Mouse (Mus musculus) forebrain, postnatal 0 days (tissue): ENCODE measurements at regions not wholly inside any gene's neighbourhood (a gene's known extent, or its start where the extent isn't known, plus 50 kb on each side); places are given as distances from the start of the nearest gene placed in this dataset.

Experiments
- ATAC-seq: fragments of 200-750 bp; cut with Nextera tagmentation; 2 replicates; pipeline ENCODE4 v1.8.0; 2017; ENCODE audit warnings: mild to moderate bottlenecking, moderate library complexity
- DNase-seq: peaks from one replicate; pipeline ENCODE4 v3.0.0-alpha.2; 2015
- H3K27ac ChIP-seq: fragments of 300-500 bp; sonication (generic); 2 replicates; pipeline ENCODE4 v1.5.1; 2014; ENCODE audit warnings: low read depth, mild to moderate bottlenecking, antibody characterized with exemption, low read length, moderate library complexity, mixed read lengths
- H3K27me3 ChIP-seq: fragments of 300-500 bp; sonication (generic); 2 replicates; pipeline ENCODE4 v1.6.1; 2014; ENCODE audit warnings: mild to moderate bottlenecking, low read length, mixed read lengths; ENCODE audit not compliant: insufficient read depth
- H3K36me3 ChIP-seq: fragments of 300-500 bp; sonication (generic); 2 replicates; pipeline ENCODE4 v1.6.1; 2014; ENCODE audit warnings: mild to moderate bottlenecking, moderate library complexity; ENCODE audit not compliant: insufficient read depth
- H3K4me1 ChIP-seq: fragments of 300-500 bp; sonication (generic); 2 replicates; pipeline ENCODE4 v1.6.1; 2014; ENCODE audit warnings: antibody characterized with exemption; ENCODE audit not compliant: insufficient read depth
- H3K4me2 ChIP-seq: fragments of 300-500 bp; sonication (generic); 2 replicates; pipeline ENCODE4 v1.6.1; 2014; ENCODE audit warnings: low read depth, mild to moderate bottlenecking, moderate library complexity
- H3K4me3 ChIP-seq: fragments of 300-500 bp; sonication (generic); 2 replicates; pipeline ENCODE4 v1.5.1; 2014; ENCODE audit warnings: low read depth, low read length, mixed read lengths
- H3K9ac ChIP-seq: fragments of 300-500 bp; sonication (generic); 2 replicates; pipeline ENCODE4 v1.6.1; 2014; ENCODE audit warnings: mild to moderate bottlenecking
- H3K9me3 ChIP-seq: fragments of 300-500 bp; sonication (generic); 2 replicates; pipeline ENCODE4 v1.6.1; 2016; ENCODE audit warnings: low read length
- CTCF ChIP-seq: sonication (generic); IDR thresholded peaks from 2 replicates; pipeline ENCODE4 v1.5.1; 2016; ENCODE audit warnings: antibody characterized with exemption, control low read depth, low read depth
- WGBS: fragments of 180-500 bp; shearing (Covaris S2); extraction: QIAGEN DNeasy Blood & Tissue Kit; methylation state at CpG from one replicate; pipeline ENCODE4 v1.1.7; 2014; 5-methylcytosine and 5-hydroxymethylcytosine counted together

DNA sequence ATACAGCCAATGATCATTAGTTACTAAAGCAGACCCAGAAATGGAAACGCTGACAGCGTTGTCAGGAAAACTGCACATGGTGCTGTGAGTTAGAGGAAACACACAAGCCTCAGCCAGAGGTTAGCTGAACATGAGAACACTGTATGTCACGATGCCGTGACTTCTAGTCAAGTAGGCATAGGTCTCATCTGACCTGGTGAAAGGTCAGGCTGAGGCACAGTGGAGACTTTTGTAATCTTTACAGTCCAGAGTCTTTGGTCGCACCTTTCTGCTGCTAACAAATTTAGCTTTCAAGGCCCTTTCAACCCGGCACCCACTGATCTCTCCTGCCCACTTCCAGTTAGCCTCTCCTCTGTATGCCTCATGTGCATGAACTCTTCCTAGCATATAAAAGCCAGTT, 88.3 kb upstream of the Smad1 start:
- no peak overlapping the region for H3K4me3 ChIP-seq
- no peak overlapping the region for H3K27ac ChIP-seq
- DNase-seq (no peak), ATAC-seq (no peak)
- H3K36me3 ChIP-seq: no peaks in the 10 kb centered on the region
- no peaks in the 10 kb centered on the region for H3K27me3 ChIP-seq
- H3K9me3 ChIP-seq: no peaks in the 10 kb centered on the region
- no peak overlapping the region for H3K4me2 ChIP-seq
- no peak for TF ChIP-seq CTCF
- H3K9ac ChIP-seq: no peak overlapping the region
- H3K4me1 ChIP-seq: no peaks in the 10 kb centered on the region
- WGBS: 85% methylated on average over 6 of the region's 6 CpGs

DNA sequence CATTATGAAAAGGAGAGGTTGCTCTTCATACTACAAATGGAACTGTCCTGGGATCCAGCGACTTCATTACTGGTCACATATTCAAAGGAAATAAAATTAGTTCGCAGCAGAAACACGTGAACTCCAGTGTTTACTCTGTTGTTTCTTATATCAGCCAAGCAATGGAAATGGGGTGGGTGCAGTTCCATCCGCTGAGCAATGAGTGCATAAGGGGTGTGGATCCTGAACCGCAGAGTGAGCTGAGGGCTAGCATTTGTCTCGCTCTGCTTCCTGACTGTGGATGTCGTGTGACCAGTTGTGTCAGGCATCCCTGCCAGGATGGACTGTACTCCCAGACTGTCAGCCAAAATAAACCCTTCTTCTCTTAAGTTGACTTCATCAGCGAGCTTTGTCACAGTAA, 80.0 kb upstream of the Smad1 start:
- 91% methylated on average over 8 of the region's 8 CpGs for WGBS
- Histone ChIP-seq H3K27ac (no peak overlapping the region), H3K36me3 (no peaks in the 10 kb centered on the region), H3K4me2 (no peak overlapping the region), H3K4me3 (no peak overlapping the region), H3K9me3 (no peaks in the 10 kb centered on the region), H3K9ac (no peak overlapping the region), H3K27me3 (no peaks in the 10 kb centered on the region), H3K4me1 (no peaks in the 10 kb centered on the region)
- no peak for ATAC-seq
- no peak for TF ChIP-seq CTCF
- no peak for DNase-seq

DNA sequence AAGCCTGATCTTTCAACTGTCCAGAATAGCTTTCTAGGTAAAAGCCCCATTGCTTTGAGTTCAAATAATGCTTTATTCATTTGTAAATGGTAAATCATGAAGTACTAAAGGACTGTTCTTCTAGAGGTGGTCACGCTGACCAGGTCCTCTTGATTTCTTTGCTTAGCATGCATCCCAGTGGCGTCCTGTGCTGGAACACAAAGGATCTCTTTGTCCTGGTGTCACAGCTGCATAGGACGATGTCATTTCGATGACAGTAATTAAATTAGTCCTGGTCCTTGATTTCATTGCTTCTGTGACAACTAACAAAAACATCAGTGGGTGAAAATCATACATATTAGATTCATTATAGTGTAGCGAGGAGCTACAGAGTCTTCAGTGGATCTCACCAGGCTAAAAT, 76.7 kb upstream of the Smad1 start:
- Histone ChIP-seq H3K9ac (no peak overlapping the region), H3K4me3 (no peak overlapping the region), H3K4me1 (no peaks in the 10 kb centered on the region), H3K36me3 (no peaks in the 10 kb centered on the region), H3K27ac (no peak overlapping the region), H3K27me3 (no peaks in the 10 kb centered on the region), H3K4me2 (no peak overlapping the region), H3K9me3 (no peaks in the 10 kb centered on the region)
- TF ChIP-seq CTCF: no peak
- WGBS: 44% methylated on average over 5 of the region's 5 CpGs
- ATAC-seq (no peak), DNase-seq (no peak)

DNA sequence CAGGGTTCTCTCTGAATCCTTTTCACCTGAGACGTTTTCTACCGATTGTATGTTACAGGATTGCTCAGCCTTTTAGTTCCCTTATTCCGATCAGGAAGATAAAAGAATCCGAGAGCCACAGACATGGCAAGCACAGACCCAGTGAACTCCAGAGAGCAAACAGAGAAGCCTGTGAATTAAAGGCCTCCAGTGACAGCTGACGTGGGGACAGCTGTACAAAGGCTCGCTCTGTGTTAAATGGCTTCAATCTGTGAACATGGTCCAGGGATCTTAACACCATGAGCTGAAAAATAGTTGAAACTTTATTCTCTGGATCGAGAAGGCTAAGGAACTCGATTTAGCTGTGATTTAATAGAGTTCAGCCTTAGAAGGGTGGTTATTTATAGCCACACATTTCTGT, 75.4 kb upstream of the Smad1 start:
- no peak for DNase-seq

DNA sequence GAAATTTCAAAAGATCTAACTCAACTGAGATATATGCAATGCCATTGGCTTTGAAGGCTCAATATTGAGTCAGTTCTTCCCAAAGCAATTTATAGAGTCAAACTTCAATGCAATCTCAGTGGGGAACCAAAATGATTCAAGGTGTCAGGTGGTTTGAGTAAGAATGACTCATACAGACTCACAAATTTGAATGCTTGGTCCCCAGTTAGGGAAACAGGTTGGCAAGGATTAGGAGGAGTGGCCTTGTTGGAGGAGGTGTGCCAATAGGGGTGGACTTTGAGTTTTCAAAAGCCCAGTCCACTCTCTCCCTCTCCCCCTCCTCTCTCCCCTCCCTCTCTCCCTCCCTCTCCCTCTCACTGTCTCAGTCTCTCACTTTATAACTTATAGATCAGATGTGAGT, 52.8 kb upstream of the Smad1 start:
- DNase-seq: no peak

More for the DNA sequence above, 75.4 kb upstream of the Smad1 start:
- ATAC-seq: no peak
- H3K27ac ChIP-seq: no peak overlapping the region
- WGBS: 38% methylated on average over 8 of the region's 8 CpGs
- no peaks in the 10 kb centered on the region for H3K36me3 ChIP-seq
- H3K4me2 ChIP-seq: no peak overlapping the region
- H3K9ac ChIP-seq: no peak overlapping the region
- no peak overlapping the region for H3K4me3 ChIP-seq
- TF ChIP-seq CTCF: no peak
- H3K27me3 ChIP-seq: no peaks in the 10 kb centered on the region
- H3K4me1 ChIP-seq: no peaks in the 10 kb centered on the region
- H3K9me3 ChIP-seq: no peaks in the 10 kb centered on the region

DNA sequence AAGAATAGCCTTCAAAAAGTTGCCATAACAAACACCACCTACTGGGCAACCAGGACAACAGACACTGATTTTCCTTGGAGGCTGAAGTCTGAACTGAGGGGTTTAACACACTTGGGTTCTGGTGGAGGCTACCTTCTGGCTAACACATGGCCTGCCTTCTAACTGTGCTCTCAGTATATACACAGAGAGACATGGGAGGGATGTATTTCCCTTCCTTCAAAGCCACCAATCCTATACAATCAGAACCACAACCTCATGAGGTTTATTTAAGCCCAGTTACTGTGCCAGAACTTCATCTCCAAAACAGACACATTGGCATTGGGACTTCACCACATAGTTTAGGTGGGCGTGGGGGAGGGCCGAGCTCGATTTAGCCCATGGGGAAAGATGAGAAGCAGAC, 50.1 kb upstream of the Smad1 start:
- Histone ChIP-seq H3K9me3 (no peaks in the 10 kb centered on the region), H3K27me3 (no peaks in the 10 kb centered on the region), H3K27ac (no peak overlapping the region), H3K4me2 (no peak overlapping the region), H3K4me3 (no peak overlapping the region), H3K4me1 (no peaks in the 10 kb centered on the region), H3K36me3 (no peaks in the 10 kb centered on the region), H3K9ac (no peak overlapping the region)
- DNase-seq (no peak), ATAC-seq (no peak)
- no peak for TF ChIP-seq CTCF
- 82% methylated on average over 3 of the region's 3 CpGs for WGBS

More for the DNA sequence above, 52.8 kb upstream of the Smad1 start:
- H3K4me1 ChIP-seq: no peaks in the 10 kb centered on the region
- H3K36me3 ChIP-seq: no peaks in the 10 kb centered on the region
- no peaks in the 10 kb centered on the region for H3K9me3 ChIP-seq
- no peak overlapping the region for H3K4me2 ChIP-seq
- no peak overlapping the region for H3K4me3 ChIP-seq
- ATAC-seq: no peak
- H3K27ac ChIP-seq: no peak overlapping the region
- TF ChIP-seq CTCF: no peak
- no peaks in the 10 kb centered on the region for H3K27me3 ChIP-seq
- no peak overlapping the region for H3K9ac ChIP-seq
